Mouse (Mus musculus) heart, embryonic 12.5 days (tissue): ENCODE results near the gene Apbb1ip. TPM values are rescaled to one million over a fixed set of nuclear protein-coding genes. Genes with fewer than 3 reads are reported as not detected.

Experiments
- ATAC-seq: fragments of 200-750 bp; cut with Nextera tagmentation; 2 replicates; pipeline ENCODE4 v1.8.0; 2017; ENCODE audit warnings: moderate TSS enrichment, moderate library complexity; ENCODE audit not compliant: insufficient number of reproducible peaks, low FRiP score
- H3K27ac ChIP-seq: fragments of 300-500 bp; sonication (generic); 2 replicates; pipeline ENCODE4 v1.5.1; 2016; ENCODE audit warnings: mild to moderate bottlenecking, moderate library complexity; ENCODE audit not compliant: poor library complexity, severe bottlenecking
- H3K27me3 ChIP-seq: fragments of 300-500 bp; sonication (generic); replicated peaks from 2 replicates; pipeline ENCODE4 v1.6.1; 2016; ENCODE audit warnings: mild to moderate bottlenecking, moderate library complexity
- H3K36me3 ChIP-seq: fragments of 300-500 bp; sonication (generic); 2 replicates; pipeline ENCODE4 v1.6.1; 2016; ENCODE audit warnings: mild to moderate bottlenecking, moderate library complexity
- H3K4me1 ChIP-seq: fragments of 300-500 bp; sonication (generic); replicated peaks from 2 replicates; pipeline ENCODE4 v1.6.1; 2016; ENCODE audit warnings: mild to moderate bottlenecking
- H3K4me2 ChIP-seq: fragments of 300-500 bp; sonication (generic); 2 replicates; pipeline ENCODE4 v1.6.1; 2016; ENCODE audit warnings: mild to moderate bottlenecking, moderate library complexity
- H3K4me3 ChIP-seq: fragments of 300-500 bp; sonication (generic); 2 replicates; pipeline ENCODE4 v1.5.1; 2016; ENCODE audit warnings: mild to moderate bottlenecking
- H3K9ac ChIP-seq: fragments of 300-500 bp; sonication (generic); 2 replicates; pipeline ENCODE4 v1.6.1; 2016; ENCODE audit warnings: mild to moderate bottlenecking, moderate library complexity
- H3K9me3 ChIP-seq: fragments of 300-500 bp; sonication (generic); replicated peaks from 2 replicates; pipeline ENCODE4 v1.6.1; 2016; ENCODE audit warnings: mild to moderate bottlenecking, moderate library complexity
- WGBS: fragments of 180-500 bp; shearing (Covaris S2); methylation state at CpG from one replicate; pipeline ENCODE4 v1.1.7; 2016; 5-methylcytosine and 5-hydroxymethylcytosine counted together
- polyA plus RNA-seq: library from polyadenylated mRNA; unstranded; fragments of >200 nt; fragmentation: Nextera tagmentation; extraction: Ambion mirVana; gene quantifications from 2 replicates; pipeline ENCODE4 v1.2.1, GENCODE M21; 2016

Apbb1ip gene
- polyA plus RNA-seq, 1 experiment from 2014 or later: 0.61 TPM

- 65% methylated on average over 4 of the region's 4 CpGs for WGBS
- no peaks in the 10 kb centered on the region for H3K36me3 ChIP-seq
- H3K4me3 ChIP-seq: no peak overlapping the region
- H3K27ac ChIP-seq: no peak overlapping the region
- no peaks in the 10 kb centered on the region for H3K27me3 ChIP-seq
- no peaks in the 10 kb centered on the region for H3K4me1 ChIP-seq
- H3K4me2 ChIP-seq: no peak overlapping the region
- ATAC-seq: no peak
- H3K9me3 ChIP-seq: no peaks in the 10 kb centered on the region
- no peak overlapping the region for H3K9ac ChIP-seq
Observed at GRCm38 (mm10) chr2:22752492-22752891, 21.4 kb upstream of the Apbb1ip start.

DNA sequence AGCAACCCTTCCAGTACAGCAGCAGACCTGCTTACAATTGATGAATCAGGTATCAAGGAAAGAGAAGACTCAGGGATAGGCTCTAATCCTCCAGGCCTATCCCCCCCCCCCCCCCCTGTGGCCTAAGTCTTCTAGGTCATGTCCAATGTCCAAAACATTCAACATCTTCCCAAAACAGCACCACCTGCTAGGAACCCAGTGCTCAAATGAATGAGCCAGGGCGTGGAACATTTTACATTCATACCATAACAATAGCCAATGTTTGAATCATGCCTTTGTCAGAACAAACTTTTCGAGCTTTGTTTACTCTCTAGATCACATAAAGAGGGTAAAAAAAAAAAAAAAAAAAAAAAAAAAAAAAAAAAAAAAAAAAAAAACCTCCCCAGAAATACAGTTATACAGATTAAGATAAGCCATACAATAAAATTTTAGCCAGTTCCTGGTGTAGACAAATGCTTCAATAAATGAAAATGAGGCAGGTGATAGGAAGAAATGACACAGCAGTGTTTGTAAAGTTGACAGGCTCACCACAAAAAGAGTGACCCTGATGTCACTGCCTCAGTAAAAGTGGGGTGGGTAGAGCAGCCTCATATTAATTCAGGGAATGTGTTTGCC, 20.3 kb upstream of the Apbb1ip start:
- ATAC-seq: no peak
- no peak overlapping the region for H3K27ac ChIP-seq
- no peak overlapping the region for H3K4me3 ChIP-seq
- H3K9ac ChIP-seq: no peak overlapping the region
- H3K4me2 ChIP-seq: no peak overlapping the region
- H3K27me3 ChIP-seq: no peaks in the 10 kb centered on the region
- no peaks in the 10 kb centered on the region for H3K36me3 ChIP-seq
- no peaks in the 10 kb centered on the region for H3K4me1 ChIP-seq
- no peaks in the 10 kb centered on the region for H3K9me3 ChIP-seq
- 75% methylated on average over 2 of the region's 2 CpGs for WGBS

- H3K27me3 ChIP-seq: no peaks in the 10 kb centered on the region
- WGBS: 64% methylated on average over 4 of the region's 4 CpGs
- H3K9me3 ChIP-seq: no peaks in the 10 kb centered on the region
- H3K4me2 ChIP-seq: no peak overlapping the region
- H3K36me3 ChIP-seq: no peaks in the 10 kb centered on the region
- H3K4me3 ChIP-seq: no peak overlapping the region
- no peak for ATAC-seq
- no peaks in the 10 kb centered on the region for H3K4me1 ChIP-seq
- no peak overlapping the region for H3K9ac ChIP-seq
- H3K27ac ChIP-seq: no peak overlapping the region
Observed at GRCm38 (mm10) chr2:22754222-22754824, 19.6 kb upstream of the Apbb1ip start.

DNA sequence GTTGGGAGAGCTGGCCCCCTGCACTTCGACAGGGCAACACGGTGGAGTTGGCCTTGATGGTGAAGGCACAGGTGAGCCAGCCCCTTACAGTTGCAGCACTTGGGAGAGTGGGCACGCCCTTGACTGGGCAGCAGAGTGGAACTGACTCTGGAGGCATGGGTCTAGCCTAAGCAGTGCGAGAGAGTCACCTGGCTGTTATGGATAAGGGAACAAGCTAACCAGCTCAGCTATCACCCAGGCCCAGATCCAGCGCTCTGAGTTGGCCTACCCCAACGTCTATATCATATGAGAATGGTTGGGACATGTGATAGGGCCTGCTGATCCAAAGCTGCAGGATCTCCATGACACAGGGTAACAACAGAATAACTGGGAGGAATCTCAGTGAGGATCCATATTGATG, 18.3 kb upstream of the Apbb1ip start:
- H3K27ac ChIP-seq: no peak overlapping the region
- H3K9me3 ChIP-seq: no peaks in the 10 kb centered on the region
- H3K27me3 ChIP-seq: no peaks in the 10 kb centered on the region
- no peaks in the 10 kb centered on the region for H3K36me3 ChIP-seq
- H3K4me3 ChIP-seq: no peak overlapping the region
- no peak overlapping the region for H3K4me2 ChIP-seq
- no peak for ATAC-seq
- no peak overlapping the region for H3K9ac ChIP-seq
- H3K4me1 ChIP-seq: no peaks in the 10 kb centered on the region
- 72% methylated on average over 6 of the region's 6 CpGs for WGBS

DNA sequence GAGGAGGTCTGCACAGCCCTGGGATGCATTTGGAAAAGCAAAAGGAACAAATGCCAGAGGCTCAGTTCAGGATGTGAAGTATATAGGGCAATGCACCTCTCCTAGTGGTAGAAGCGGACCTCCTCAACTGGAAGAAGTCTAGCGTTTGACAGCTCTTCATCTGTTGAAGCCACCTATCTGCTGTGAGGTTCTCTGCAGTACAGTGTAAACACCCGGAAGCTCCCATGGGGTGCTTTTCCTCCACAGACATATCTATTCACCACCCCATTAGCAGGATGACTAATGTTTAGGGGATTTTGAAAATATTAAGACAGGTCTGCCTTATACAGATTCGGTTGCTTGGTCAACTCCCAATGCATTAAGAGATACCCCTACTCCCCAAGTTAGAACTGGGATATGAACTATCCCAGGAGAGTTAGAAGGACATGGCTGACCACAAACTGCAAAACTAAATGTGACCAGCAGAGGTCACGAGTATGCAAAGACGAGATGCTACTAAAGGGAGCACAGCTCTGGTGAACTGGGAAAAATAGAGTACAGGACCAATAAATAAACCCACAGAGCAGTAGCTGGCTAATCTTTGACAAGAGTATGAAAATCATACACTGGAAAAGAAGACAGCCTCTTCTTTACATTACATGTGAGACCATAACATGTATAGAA, 15.5 kb upstream of the Apbb1ip start:
- Histone ChIP-seq H3K36me3 (no peaks in the 10 kb centered on the region), H3K4me3 (no peak overlapping the region), H3K27ac (no peak overlapping the region), H3K27me3 (no peaks in the 10 kb centered on the region), H3K9me3 (no peaks in the 10 kb centered on the region), H3K9ac (no peak overlapping the region), H3K4me2 (no peak overlapping the region), H3K4me1 (no peaks in the 10 kb centered on the region)
- ATAC-seq: no peak
- 34% methylated on average over 6 of the region's 6 CpGs for WGBS

DNA sequence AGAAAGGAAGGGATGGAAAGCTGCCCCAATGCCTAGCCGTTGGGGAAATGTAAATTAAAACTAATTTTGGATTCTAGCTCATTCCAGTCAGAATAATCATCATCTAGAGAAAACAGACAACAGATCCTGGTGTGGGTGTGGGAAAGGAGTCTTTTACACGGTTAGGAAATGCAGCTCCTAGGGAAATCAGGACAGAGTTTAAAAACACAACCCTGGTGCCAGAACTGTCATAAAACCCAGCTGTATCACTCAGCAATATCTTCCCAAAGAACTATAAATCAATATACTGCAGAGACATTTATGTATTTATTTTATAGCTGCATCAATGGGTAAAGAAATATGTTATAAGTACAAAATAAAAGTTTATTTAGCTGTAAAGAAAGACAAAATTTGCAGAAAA, 13.4 kb upstream of the Apbb1ip start:
- Histone ChIP-seq H3K9me3 (no peaks in the 10 kb centered on the region), H3K27ac (no peak overlapping the region), H3K4me3 (no peak overlapping the region), H3K27me3 (no peaks in the 10 kb centered on the region), H3K4me1 (no peaks in the 10 kb centered on the region), H3K9ac (no peak overlapping the region), H3K36me3 (no peaks in the 10 kb centered on the region), H3K4me2 (no peak overlapping the region)
- ATAC-seq: no peak
- 42% methylated on average over 2 of the region's 2 CpGs for WGBS

GRCm38 (mm10) chr2:22761103-22761521, 12.8 kb upstream of the Apbb1ip start:
- H3K27ac ChIP-seq: no peak overlapping the region
- no peak for ATAC-seq
- no peak overlapping the region for H3K4me3 ChIP-seq
- H3K9ac ChIP-seq: no peak overlapping the region
- no peaks in the 10 kb centered on the region for H3K9me3 ChIP-seq
- H3K4me1 ChIP-seq: no peaks in the 10 kb centered on the region
- no peaks in the 10 kb centered on the region for H3K27me3 ChIP-seq
- H3K4me2 ChIP-seq: no peak overlapping the region
- WGBS: 58% methylated on average over 7 of the region's 7 CpGs
- no peaks in the 10 kb centered on the region for H3K36me3 ChIP-seq

DNA sequence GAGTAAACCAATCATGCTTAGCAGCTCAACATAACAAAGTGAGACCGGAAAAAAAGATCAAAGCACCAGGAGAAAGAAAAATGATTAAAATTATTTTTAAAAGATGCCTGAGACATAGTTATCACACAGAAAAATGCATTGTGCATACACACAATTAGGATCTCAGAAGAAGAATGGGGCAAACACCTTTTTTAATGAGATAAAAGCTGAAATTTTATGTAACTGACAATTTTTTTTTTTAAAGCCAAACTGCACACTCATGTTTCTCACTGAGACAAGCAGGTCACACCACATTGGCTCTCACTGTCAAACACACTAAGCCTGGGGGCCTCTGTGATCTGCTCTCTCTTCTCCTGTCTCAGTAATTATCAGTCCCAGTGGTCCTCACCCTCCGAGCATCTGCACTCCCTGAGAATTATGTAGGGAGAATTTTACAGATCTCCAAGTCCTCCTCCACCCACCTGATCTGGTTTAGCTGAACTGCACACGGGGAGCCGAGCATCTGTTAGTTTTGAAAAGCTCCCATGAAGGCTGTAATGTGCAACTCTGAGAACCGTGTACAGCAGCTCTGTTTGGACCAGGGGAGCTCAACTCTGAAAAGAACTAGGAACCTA, 9.0 kb upstream of the Apbb1ip start:
- no peaks in the 10 kb centered on the region for H3K36me3 ChIP-seq
- no peak overlapping the region for H3K4me3 ChIP-seq
- no peak overlapping the region for H3K9ac ChIP-seq
- no peaks in the 10 kb centered on the region for H3K9me3 ChIP-seq
- no peak overlapping the region for H3K27ac ChIP-seq
- WGBS: 72% methylated on average over 5 of the region's 5 CpGs
- no peaks in the 10 kb centered on the region for H3K27me3 ChIP-seq
- H3K4me1 ChIP-seq: no peaks in the 10 kb centered on the region
- H3K4me2 ChIP-seq: no peak overlapping the region
- no peak for ATAC-seq

DNA sequence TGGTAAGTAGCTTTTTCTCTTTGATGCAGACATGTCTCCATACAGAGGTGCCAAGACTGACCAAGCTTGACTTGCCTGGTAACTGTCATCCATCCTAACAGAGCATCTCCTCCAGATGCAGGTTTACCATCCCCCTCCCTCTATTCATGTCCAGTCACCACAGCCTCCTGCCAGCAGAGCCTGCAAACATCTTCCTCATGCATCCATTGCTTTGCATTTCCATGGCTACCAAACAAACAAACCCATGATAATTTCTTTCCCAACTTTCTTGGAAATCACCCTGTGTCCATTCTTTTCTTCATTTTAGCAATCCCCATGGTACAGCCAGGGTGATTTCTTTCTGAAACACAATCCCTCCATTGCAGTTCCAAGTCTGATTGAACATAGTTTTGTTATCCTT, 2.6 kb upstream of the Apbb1ip start:
- no peak for ATAC-seq
- Histone ChIP-seq H3K9ac (no peak overlapping the region), H3K27me3 (0 out of 2 replicates have a peak, but pooled peaks cover 7% of the 10 kb centered on the region), H3K4me2 (no peak overlapping the region), H3K36me3 (no peaks in the 10 kb centered on the region), H3K27ac (no peak overlapping the region), H3K4me1 (peaks cover 10% of the 10 kb centered on the region), H3K4me3 (no peak overlapping the region), H3K9me3 (no peaks in the 10 kb centered on the region)

- peak; percentile 71 for ATAC-seq
- Histone ChIP-seq H3K27ac (no peak overlapping the region), H3K4me1 (peaks cover 10% of the 10 kb centered on the region), H3K9ac (peak overlapping the region; percentile 64), H3K27me3 (0 out of 2 replicates have a peak, but pooled peaks cover 7% of the 10 kb centered on the region), H3K36me3 (no peaks in the 10 kb centered on the region), H3K9me3 (no peaks in the 10 kb centered on the region), H3K4me3 (peak overlapping the region; percentile 52), H3K4me2 (peak overlapping the region; percentile 98)
- under 1% methylated on average over 28 of the region's 28 CpGs for WGBS
Observed at GRCm38 (mm10) chr2:22774181-22774751, 372 bp downstream of the Apbb1ip start.

GRCm38 (mm10) chr2:22775213-22775612, 1.3 kb downstream of the Apbb1ip start:
- no peak for ATAC-seq
- H3K4me3 ChIP-seq: no peak overlapping the region
- H3K27ac ChIP-seq: no peak overlapping the region
- H3K9me3 ChIP-seq: no peaks in the 10 kb centered on the region
- peaks cover 10% of the 10 kb centered on the region for H3K4me1 ChIP-seq
- H3K27me3 ChIP-seq: 0 out of 2 replicates have a peak, but pooled peaks cover 7% of the 10 kb centered on the region
- peak overlapping the region; percentile 43 for H3K4me2 ChIP-seq
- 31% methylated on average over 8 of the region's 8 CpGs for WGBS
- H3K9ac ChIP-seq: 0 out of 2 replicates have a peak overlapping the region, but pooled peaks have one; percentile 12
- no peaks in the 10 kb centered on the region for H3K36me3 ChIP-seq
